8 mouse cellular contexts compared by ENCODE assay signal in the genomic region with DNA sequence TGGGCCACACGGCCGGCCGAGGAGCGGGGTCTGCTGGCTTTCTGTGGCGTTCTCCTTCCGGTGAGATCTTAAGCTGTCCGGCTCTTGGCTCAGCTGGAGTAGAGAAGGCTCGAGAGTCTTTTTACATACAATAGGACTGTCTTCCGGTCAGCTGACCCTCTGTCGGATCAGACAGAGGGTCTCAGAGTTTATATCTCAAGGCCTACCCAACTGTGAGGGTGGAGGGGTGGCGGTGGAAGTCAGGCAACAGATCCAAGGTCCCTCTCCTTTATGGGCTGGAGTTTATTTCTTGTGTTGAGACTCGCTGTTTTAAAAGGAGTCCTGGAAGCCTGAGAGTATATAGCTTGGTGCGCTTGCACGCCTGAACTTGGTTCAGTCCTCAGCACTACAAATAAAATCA. TPM values are rescaled to one million over a fixed set of nuclear protein-coding genes. Genes with fewer than 3 reads are reported as not detected.
DNase-seq lines count a peak whose midpoint lies in the region; ATAC-seq and TF ChIP-seq lines count a peak whose summit lies in the region.

A gene (minus strand): TSS at position 101 of the 400 bp plus-strand sequence.

- H3K27me3 ChIP-seq in kidney, adult 2 months (replicated peaks; ENCODE audit: control insufficient read depth, insufficient read depth, low read length), result no peaks in the 10 kb centered on the region
- no peaks in the 10 kb centered on the region for H3K27me3 ChIP-seq in kidney, embryonic 16.5 days (ENCODE audit: insufficient read depth, low read length)
- no peaks in the 10 kb centered on the region for H3K27me3 ChIP-seq in liver, embryonic 12.5 days (replicated peaks)
- no peaks in the 10 kb centered on the region for H3K27me3 ChIP-seq in forebrain, embryonic 11.5 days (ENCODE audit: control insufficient read depth, insufficient read depth, low read length)

- TF ChIP-seq POLR2A in kidney, adult 2 months (IDR thresholded peaks at IDR 0.05; ENCODE audit: low read depth, low read length), result no peak

- H3K9ac ChIP-seq in kidney, embryonic 16.5 days (replicated peaks; ENCODE audit: low read length), result no peak within 1 kb of the TSS
- H3K9ac ChIP-seq in liver, embryonic 12.5 days, result no peak within 1 kb of the TSS
- H3K9ac ChIP-seq in forebrain, embryonic 11.5 days (ENCODE audit: low read length), result no peak within 1 kb of the TSS

- no peak within 1 kb of the TSS for H3K4me2 ChIP-seq in kidney, embryonic 16.5 days (replicated peaks; ENCODE audit: low read depth, low read length)
- H3K4me2 ChIP-seq in liver, embryonic 12.5 days, result no peak within 1 kb of the TSS
- no peak within 1 kb of the TSS for H3K4me2 ChIP-seq in forebrain, embryonic 11.5 days (ENCODE audit: low read depth, low read length, severe bottlenecking)

- no peak for DNase-seq in kidney, adult 2 months
- no peak for DNase-seq in forebrain, embryonic 11.5 days (ENCODE audit: low spot score)
- DNase-seq in natural killer cell, adult 2 months (ENCODE audit: low spot score in 2 of 2), result no peak
- DNase-seq in Muller cell, postnatal 12 days (ENCODE audit: inconsistent ontology term), result no peak

- WGBS in kidney, adult 2 months, result 88% methylated on average over 14 of the region's 14 CpGs
- WGBS in kidney, embryonic 16.5 days, result 87% methylated on average over 14 of the region's 14 CpGs
- 80% methylated on average over 14 of the region's 14 CpGs for WGBS in liver, embryonic 12.5 days (ENCODE audit: insufficient replicate concordance)
- 88% methylated on average over 14 of the region's 14 CpGs for WGBS in forebrain, embryonic 11.5 days

- TF ChIP-seq CTCF in kidney, adult 2 months (conservative IDR thresholded peaks at IDR 0.05; ENCODE audit: insufficient read depth, insufficient read length, low read depth, low read length), result no peak

- H3K4me1 ChIP-seq in kidney, adult 2 months (ENCODE audit: control insufficient read depth, insufficient read depth, low read length), result no peaks in the 10 kb centered on the region
- no peaks in the 10 kb centered on the region for H3K4me1 ChIP-seq in kidney, embryonic 16.5 days (ENCODE audit: insufficient read depth, low read length)
- H3K4me1 ChIP-seq in liver, embryonic 12.5 days, result peaks cover 9% of the 10 kb centered on the region
- no peaks in the 10 kb centered on the region for H3K4me1 ChIP-seq in forebrain, embryonic 11.5 days (replicated peaks; ENCODE audit: control insufficient read depth, insufficient read depth, low read length)

- H3K9me3 ChIP-seq in kidney, embryonic 16.5 days (ENCODE audit: low read length), result no peaks in the 10 kb centered on the region
- H3K9me3 ChIP-seq in liver, embryonic 12.5 days (replicated peaks), result no peaks in the 10 kb centered on the region
- H3K9me3 ChIP-seq in forebrain, embryonic 11.5 days (ENCODE audit: control insufficient read depth, low read length), result no peaks in the 10 kb centered on the region

- ATAC-seq in kidney, embryonic 16.5 days (ENCODE audit: low FRiP score, low TSS enrichment), result no peak
- ATAC-seq in activated CD4-positive, CD25-positive, alpha-beta regulatory T cell, adult 4 months, result no peak
- no peak for ATAC-seq in erythroid progenitor cell, adult 5-6 weeks (replicated peaks; ENCODE audit: low FRiP score, poor library complexity, severe bottlenecking)
- no peak for ATAC-seq in liver, embryonic 12.5 days
- no peak for ATAC-seq in forebrain, embryonic 11.5 days (replicated peaks; ENCODE audit: low FRiP score)

- no peak within 1 kb of the TSS for H3K4me3 ChIP-seq in kidney, adult 2 months (ENCODE audit: insufficient read depth, low read depth, low read length)
- no peak within 1 kb of the TSS for H3K4me3 ChIP-seq in kidney, embryonic 16.5 days (ENCODE audit: low read length)
- H3K4me3 ChIP-seq in liver, embryonic 12.5 days, result no peak within 1 kb of the TSS
- no peak within 1 kb of the TSS for H3K4me3 ChIP-seq in forebrain, embryonic 11.5 days (ENCODE audit: low read depth, low read length)

- H3K36me3 ChIP-seq in kidney, adult 2 months (ENCODE audit: control insufficient read depth, insufficient read depth, low read length), result no peaks in the 10 kb centered on the region
- H3K36me3 ChIP-seq in kidney, embryonic 16.5 days (ENCODE audit: insufficient read depth, low read length), result no peaks in the 10 kb centered on the region
- no peaks in the 10 kb centered on the region for H3K36me3 ChIP-seq in liver, embryonic 12.5 days
- H3K36me3 ChIP-seq in forebrain, embryonic 11.5 days (ENCODE audit: control insufficient read depth, insufficient read depth, low read length), result no peaks in the 10 kb centered on the region

- H3K27ac ChIP-seq in kidney, adult 2 months (ENCODE audit: insufficient read depth, low read depth, low read length), result no peak within 1 kb of the TSS
- no peak within 1 kb of the TSS for H3K27ac ChIP-seq in kidney, embryonic 16.5 days (ENCODE audit: low read length)
- H3K27ac ChIP-seq in liver, embryonic 12.5 days, result no peak within 1 kb of the TSS
- H3K27ac ChIP-seq in forebrain, embryonic 11.5 days (ENCODE audit: low read depth, low read length), result no peak within 1 kb of the TSS

RNA-seq across cellular contexts. Expression of the gene that starts here (rescaled TPM):
- polyA plus RNA-seq in kidney, adult 2 months (2012; rRNA removed), result 20.8 and 34.2 TPM in 2 replicates
- polyA plus RNA-seq in kidney, embryonic 16.5 days (2015; fragmentation: Nextera tagmentation; extraction: Ambion mirVana), result 8.2 and 9.6 TPM in 2 replicates
- polyA plus RNA-seq in activated CD4-positive, CD25-positive, alpha-beta regulatory T cell, adult 4 months (2017; shearing (Covaris generic)), result 1,000 to 10,000 TPM; 1,983 to 1,991 TPM
- 532 and 556 TPM in 2 replicates for total RNA-seq in erythroid progenitor cell, adult 5-6 weeks (2015; ENCODE audit: low replicate concordance)
- total RNA-seq in erythroid progenitor cell, adult 5-6 weeks (2017; ENCODE audit: low replicate concordance), result 147 and 262 TPM in 2 replicates
- polyA plus RNA-seq in liver, embryonic 12.5 days (2016; fragmentation: Nextera tagmentation; extraction: Ambion mirVana), result 54.4 and 57.7 TPM in 2 replicates
- 3.3 and 5.4 TPM in 2 replicates for polyA plus RNA-seq in forebrain, embryonic 11.5 days (2014; fragmentation: Nextera tagmentation; extraction: Ambion mirVana)

Comparison
In these comparisons a context has a peak if more than half of its experiments do, and no peak if none do; other contexts are left out.
1. RNA of the gene that starts here (polyA plus RNA-seq): 1,983 to 1,991 TPM in activated CD4-positive, CD25-positive, alpha-beta regulatory T cell, adult 4 months; 54.4 to 57.7 TPM in liver, embryonic 12.5 days, 20.8 to 34.2 TPM in kidney, adult 2 months, 8.2 to 9.6 TPM in kidney, embryonic 16.5 days and 3.3 to 5.4 TPM in forebrain, embryonic 11.5 days; every median in the first group is over 10 times any median in the second.